Mouse (Mus musculus): ENCODE data around the gene Tnks2.
"Not testable (repeated sequence)": the region's sequence is repeated elsewhere in the genome, so short reads cannot be mapped to it uniquely, and the experiment has no call there.

GRCm38 (mm10) chr19:36821301-36821700 is 12.7 kb upstream of the Tnks2 start:
- TF ChIP-seq TAL1 (conservative IDR thresholded peaks at IDR 0.05; ENCODE audit: low read depth, low read length); CTCF (IDR thresholded peaks at IDR 0.05; ENCODE audit: low read depth, low read length); POLR2AphosphoS5 (IDR thresholded peaks at IDR 0.05; ENCODE audit: insufficient replicate concordance, low read depth, low read length); GATA1 (IDR thresholded peaks at IDR 0.05; ENCODE audit: borderline replicate concordance, low read length); GATA2 (IDR thresholded peaks at IDR 0.05; ENCODE audit: borderline replicate concordance, low read depth, low read length): not testable (repeated sequence)

Data from G1E (cell line).